Mouse (Mus musculus) myocyte (in vitro differentiated cells): ENCODE data around the gene Smim24.

Source experiments
- E2F4 ChIP-seq: IDR thresholded peaks from one replicate; pipeline ENCODE4 v1.6.1; 2011; ENCODE audit warnings: mild to moderate bottlenecking, control low read depth, moderate library complexity; ENCODE audit not compliant: insufficient read depth
- MAX ChIP-seq: IDR thresholded peaks from one replicate; pipeline ENCODE4 v1.6.1; 2011; ENCODE audit warnings: low read depth, mild to moderate bottlenecking, control low read depth
- POLR2A ChIP-seq: IDR thresholded peaks from one replicate; pipeline ENCODE4 v1.6.1; 2011; ENCODE audit warnings: low read depth, mild to moderate bottlenecking, control low read depth, moderate library complexity; ENCODE audit not compliant: insufficient read length
- POLR2AphosphoS2 ChIP-seq: IDR thresholded peaks from one replicate; pipeline ENCODE4 v1.6.1; 2011; ENCODE audit warnings: low read depth, control low read depth; ENCODE audit not compliant: insufficient read length
- SRF ChIP-seq: IDR thresholded peaks from one replicate; pipeline ENCODE4 v1.6.1; 2011; ENCODE audit warnings: low read depth; ENCODE audit not compliant: control insufficient read depth, insufficient read length
- TCF12 ChIP-seq: IDR thresholded peaks from one replicate; pipeline ENCODE4 v1.6.1; 2011; ENCODE audit warnings: mild to moderate bottlenecking, control low read depth; ENCODE audit not compliant: poor library complexity, insufficient read depth, severe bottlenecking
- USF1 ChIP-seq: IDR thresholded peaks from one replicate; pipeline ENCODE4 v1.6.1; 2011; ENCODE audit warnings: low read depth, mild to moderate bottlenecking, control low read depth, moderate library complexity

DNA sequence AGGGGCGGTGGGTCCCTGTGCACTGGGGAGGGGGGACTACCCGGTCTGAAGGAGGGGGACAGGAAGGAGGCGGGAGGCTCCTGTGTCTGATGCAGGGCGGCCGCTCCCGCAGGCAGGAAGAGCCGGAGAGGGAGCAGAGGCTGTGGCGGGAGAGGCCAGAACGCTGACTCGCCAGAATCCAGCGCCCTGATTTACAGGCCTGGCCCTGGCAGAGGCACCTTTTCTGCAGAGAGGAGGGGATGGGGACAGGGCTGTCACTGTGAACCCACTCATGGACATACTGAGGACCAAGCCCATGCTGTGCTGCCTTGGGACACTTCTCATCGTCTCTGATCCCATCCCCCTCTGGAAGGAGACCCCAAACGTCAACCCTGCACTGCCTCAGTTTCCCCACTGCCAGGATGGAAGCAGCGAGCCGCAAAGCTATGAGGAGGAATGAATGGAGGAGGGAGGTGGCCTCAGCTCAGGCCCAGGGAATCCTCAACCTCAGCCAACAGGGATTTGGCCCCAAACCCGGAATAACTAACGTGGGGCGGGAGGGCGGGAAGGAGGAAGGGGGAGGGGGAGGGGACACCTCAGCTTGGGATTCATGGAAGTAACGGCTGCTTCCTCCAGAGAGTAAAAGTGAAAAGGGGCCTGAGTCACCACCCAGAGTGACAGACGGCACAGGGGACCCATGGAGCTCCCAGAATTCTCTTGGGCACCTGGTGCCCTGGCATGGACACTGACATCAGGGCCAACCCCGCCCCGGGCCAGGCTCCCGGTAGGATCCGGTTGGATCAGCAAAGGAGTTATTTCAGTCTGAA lies 31.6 kb downstream of the Smim24 start:
- no peak for TF ChIP-seq POLR2A
- no peak for TF ChIP-seq SRF
- no peak for TF ChIP-seq E2F4
- peak; percentile 9 for TF ChIP-seq POLR2AphosphoS2
- no peak for TF ChIP-seq TCF12
- TF ChIP-seq USF1: no peak
- no peak for TF ChIP-seq MAX
